11 mouse cellular contexts compared by ENCODE assay signal in the genomic region with DNA sequence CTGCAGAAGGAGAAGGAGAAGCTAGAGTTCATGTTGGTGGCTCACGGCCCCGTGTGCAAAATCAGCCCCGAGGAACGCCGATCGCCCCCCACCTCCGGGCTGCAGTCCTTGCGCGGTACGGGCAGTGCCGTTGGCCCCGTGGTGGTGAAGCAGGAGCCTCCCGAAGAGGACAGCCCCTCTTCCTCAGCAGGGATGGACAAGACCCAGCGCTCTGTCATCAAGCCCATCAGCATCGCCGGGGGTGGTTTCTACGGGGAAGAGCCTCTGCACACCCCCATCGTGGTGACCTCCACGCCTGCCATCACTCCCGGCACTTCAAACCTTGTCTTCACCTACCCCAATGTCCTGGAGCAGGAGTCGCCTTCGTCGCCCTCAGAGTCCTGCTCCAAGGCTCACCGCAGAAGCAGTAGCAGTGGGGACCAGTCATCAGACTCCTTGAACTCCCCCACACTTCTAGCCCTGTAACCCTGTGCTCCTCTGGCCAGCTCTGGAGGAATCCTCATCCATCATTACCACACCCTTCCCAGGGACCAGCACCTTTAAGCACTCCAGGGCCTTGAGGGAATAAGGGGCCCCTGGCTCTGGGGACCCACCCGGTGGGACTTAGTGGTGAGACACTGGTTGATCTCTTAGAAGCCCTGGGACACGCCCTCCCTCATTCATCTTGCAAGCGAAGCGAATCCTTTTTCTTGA. TPM values are rescaled to one million over a fixed set of nuclear protein-coding genes. Genes with fewer than 3 reads are reported as not detected.
DNase-seq lines count a peak whose midpoint lies in the region; ATAC-seq and TF ChIP-seq lines count a peak whose summit lies in the region.
"Had no signal": no experiment of that assay in that cellular context is flagged by ENCODE, and none has a peak within 500 bp of the region (broad histone marks: within the 10 kb centered on the region; RNA-seq: fewer than 3 reads in every experiment).

No protein-coding gene starts in this region.

- 70% methylated on average over 28 of the region's 28 CpGs for WGBS in forebrain, embryonic 11.5 days
- WGBS in forebrain, postnatal 0 days: 70% methylated on average over 28 of the region's 28 CpGs
- 64% methylated on average over 28 of the region's 28 CpGs for WGBS in embryonic facial prominence, embryonic 10.5 days
- WGBS in hindbrain, embryonic 15.5 days: 55% methylated on average over 27 of the region's 28 CpGs
- WGBS in midbrain, embryonic 16.5 days: 57% methylated on average over 28 of the region's 28 CpGs

- no peaks in the 10 kb centered on the region for H3K36me3 ChIP-seq in forebrain, embryonic 11.5 days (ENCODE audit: control insufficient read depth, insufficient read depth, low read length)
- H3K36me3 ChIP-seq in forebrain, postnatal 0 days (ENCODE audit: insufficient read depth): 0 out of 2 replicates have a peak, but pooled peaks cover 4% of the 10 kb centered on the region
- H3K36me3 ChIP-seq in embryonic facial prominence, embryonic 10.5 days (replicated peaks): peaks cover 7% of the 10 kb centered on the region; the same call in 1 of the 2 replicates
- no peaks in the 10 kb centered on the region for H3K36me3 ChIP-seq in hindbrain, embryonic 15.5 days
- H3K36me3 ChIP-seq in midbrain, embryonic 16.5 days (ENCODE audit: control insufficient read depth, insufficient read depth, low read length): no peaks in the 10 kb centered on the region

- no peak for ATAC-seq in forebrain, embryonic 11.5 days (replicated peaks; ENCODE audit: low FRiP score)
- ATAC-seq in forebrain, postnatal 0 days: no peak
- peak; percentile 34; the same call in 1 of the 2 replicates for ATAC-seq in hindbrain, embryonic 15.5 days (ENCODE audit: low FRiP score, low read depth)
- ATAC-seq in midbrain, embryonic 16.5 days: no peak
- ATAC-seq in frontal cortex, adult (ENCODE audit: low TSS enrichment): no peak
- ATAC-seq in megakaryocyte-erythroid progenitor cell, adult 5-6 weeks (replicated peaks; ENCODE audit: low FRiP score, low TSS enrichment, poor library complexity, severe bottlenecking): no peak

- TF ChIP-seq CTCF in forebrain, postnatal 0 days (IDR thresholded peaks at IDR 0.05; ENCODE audit: low read depth): no peak

- H3K4me1 ChIP-seq in forebrain, embryonic 11.5 days (replicated peaks; ENCODE audit: control insufficient read depth, insufficient read depth, low read length): peaks cover 6% of the 10 kb centered on the region; the same call in 1 of the 2 replicates
- H3K4me1 ChIP-seq in forebrain, postnatal 0 days (ENCODE audit: insufficient read depth): no peaks in the 10 kb centered on the region
- peaks cover 38% of the 10 kb centered on the region for H3K4me1 ChIP-seq in embryonic facial prominence, embryonic 10.5 days
- H3K4me1 ChIP-seq in hindbrain, embryonic 15.5 days (replicated peaks): 0 out of 2 replicates have a peak, but pooled peaks cover 4% of the 10 kb centered on the region
- peaks cover 7% of the 10 kb centered on the region for H3K4me1 ChIP-seq in midbrain, embryonic 16.5 days (ENCODE audit: control insufficient read depth, insufficient read depth, low read length)

- H3K27me3 ChIP-seq in forebrain, embryonic 11.5 days (ENCODE audit: control insufficient read depth, insufficient read depth, low read length): no peaks in the 10 kb centered on the region
- no peaks in the 10 kb centered on the region for H3K27me3 ChIP-seq in forebrain, postnatal 0 days (ENCODE audit: insufficient read depth, low read length)
- peaks cover 61% of the 10 kb centered on the region for H3K27me3 ChIP-seq in embryonic facial prominence, embryonic 10.5 days (replicated peaks; ENCODE audit: low read depth, poor library complexity, severe bottlenecking)
- peaks cover 4% of the 10 kb centered on the region; the same call in 1 of the 2 replicates for H3K27me3 ChIP-seq in hindbrain, embryonic 15.5 days
- no peaks in the 10 kb centered on the region; the same call in 1 of the 2 replicates for H3K27me3 ChIP-seq in midbrain, embryonic 16.5 days (ENCODE audit: control insufficient read depth, insufficient read depth, low read depth, low read length)

- no peak overlapping the region for H3K27ac ChIP-seq in forebrain, embryonic 11.5 days (ENCODE audit: low read depth, low read length)
- no peak overlapping the region for H3K27ac ChIP-seq in forebrain, postnatal 0 days (ENCODE audit: low read depth, low read length)
- peak overlapping the region; percentile 40 for H3K27ac ChIP-seq in embryonic facial prominence, embryonic 10.5 days (replicated peaks)
- no peak overlapping the region for H3K27ac ChIP-seq in hindbrain, embryonic 15.5 days (replicated peaks)
- no peak overlapping the region for H3K27ac ChIP-seq in midbrain, embryonic 16.5 days (ENCODE audit: low read length)
- H3K27ac ChIP-seq: liver, embryonic 14.5 days had no signal

- H3K4me2 ChIP-seq in forebrain, embryonic 11.5 days (ENCODE audit: low read depth, low read length, severe bottlenecking): peak overlapping the region; percentile 27; the same call in 1 of the 2 replicates
- H3K4me2 ChIP-seq in forebrain, postnatal 0 days (ENCODE audit: low read depth): no peak overlapping the region
- peak overlapping the region; percentile 49 for H3K4me2 ChIP-seq in hindbrain, embryonic 15.5 days
- peak overlapping the region; percentile 51 for H3K4me2 ChIP-seq in midbrain, embryonic 16.5 days (ENCODE audit: low read length)

- H3K9me3 ChIP-seq in forebrain, embryonic 11.5 days (ENCODE audit: control insufficient read depth, low read length): no peaks in the 10 kb centered on the region
- no peaks in the 10 kb centered on the region for H3K9me3 ChIP-seq in forebrain, postnatal 0 days (ENCODE audit: low read length)
- H3K9me3 ChIP-seq in embryonic facial prominence, embryonic 10.5 days: no peaks in the 10 kb centered on the region
- H3K9me3 ChIP-seq in hindbrain, embryonic 15.5 days: no peaks in the 10 kb centered on the region
- H3K9me3 ChIP-seq in midbrain, embryonic 16.5 days (replicated peaks; ENCODE audit: control insufficient read depth, low read length, poor library complexity, severe bottlenecking): no peaks in the 10 kb centered on the region

- H3K9ac ChIP-seq in forebrain, embryonic 11.5 days (ENCODE audit: low read length): no peak overlapping the region
- H3K9ac ChIP-seq in forebrain, postnatal 0 days: no peak overlapping the region
- no peak overlapping the region for H3K9ac ChIP-seq in hindbrain, embryonic 15.5 days
- H3K9ac ChIP-seq in midbrain, embryonic 16.5 days (ENCODE audit: low read depth, low read length): no peak overlapping the region
- H3K9ac ChIP-seq: liver, embryonic 14.5 days had no signal

- no peak for DNase-seq in forebrain, embryonic 11.5 days (ENCODE audit: low spot score)
- DNase-seq in forebrain, postnatal 0 days: no peak
- no peak for DNase-seq in embryonic facial prominence, embryonic 10.5 days (ENCODE audit: low spot score)
- no peak for DNase-seq in heart, adult 9 months (ENCODE audit: low spot score in 2 of 2)
- DNase-seq: heart, adult 18-20 months; kidney, adult 9 months had no signal

- no peak overlapping the region for H3K4me3 ChIP-seq in forebrain, embryonic 11.5 days (ENCODE audit: low read depth, low read length)
- no peak overlapping the region for H3K4me3 ChIP-seq in forebrain, postnatal 0 days (ENCODE audit: low read depth, low read length)
- peak overlapping the region; percentile 32 for H3K4me3 ChIP-seq in embryonic facial prominence, embryonic 10.5 days
- H3K4me3 ChIP-seq in hindbrain, embryonic 15.5 days: 0 out of 2 replicates have a peak overlapping the region, but pooled peaks have one; percentile 16
- peak overlapping the region; percentile 17; the same call in 1 of the 2 replicates for H3K4me3 ChIP-seq in midbrain, embryonic 16.5 days (ENCODE audit: low read depth, low read length)

RNA-seq across cellular contexts. Expression of gene Fosl2, which starts 17.3 kb away (rescaled TPM):
- polyA plus RNA-seq in forebrain, embryonic 11.5 days (2014; fragmentation: Nextera tagmentation; extraction: Ambion mirVana): 0.68 and 1.1 TPM in 2 replicates
- 20.8 and 21.9 TPM in 2 replicates for total RNA-seq in forebrain, postnatal 0 days (2014; rRNA removed)
- polyA plus RNA-seq in forebrain, postnatal 0 days (2015; fragmentation: Nextera tagmentation; extraction: Ambion mirVana): 3.0 and 4.0 TPM in 2 replicates
- 0.50 and 0.67 TPM in 2 replicates for polyA plus RNA-seq in embryonic facial prominence, embryonic 10.5 days (2016; fragmentation: Nextera tagmentation; extraction: Ambion mirVana)
- 0.55 and 0.61 TPM in 2 replicates for polyA plus RNA-seq in hindbrain, embryonic 15.5 days (2015; fragmentation: Nextera tagmentation; extraction: Ambion mirVana)
- 0.37 and 0.55 TPM in 2 replicates for polyA plus RNA-seq in midbrain, embryonic 16.5 days (2015; fragmentation: Nextera tagmentation; extraction: Ambion mirVana)
- 1.2 and 3.4 TPM in 2 replicates for total RNA-seq in megakaryocyte-erythroid progenitor cell, adult 5-6 weeks (2014; fragmentation: Nextera tagmentation)
- total RNA-seq in megakaryocyte-erythroid progenitor cell, adult 5-6 weeks (2017): 1.8 and 6.8 TPM in 2 replicates

Comparison
In these comparisons a context has a peak if more than half of its experiments do, and no peak if none do; other contexts are left out.
1. H3K4me3 ChIP-seq: peak in embryonic facial prominence, embryonic 10.5 days (single experiment), hindbrain, embryonic 15.5 days (single experiment) and midbrain, embryonic 16.5 days (single experiment); none in forebrain, embryonic 11.5 days (single experiment) and forebrain, postnatal 0 days (single experiment).